Mouse (Mus musculus) left cerebral cortex, adult 2 months (tissue): Measurements from ENCODE around the gene Trp73. TPM values are rescaled to one million over a fixed set of nuclear protein-coding genes. Genes with fewer than 3 reads are reported as not detected.

Experiments
- DNase-seq, 2 experiments: peaks; one replicate each; pipeline ENCODE4 v3.0.0; 2021 to 2022; ENCODE audit warnings: low spot score in 2 of 2, mixed read lengths in 1 of 2; ENCODE audit errors: extremely low spot score in 1 of 2
- H3K27ac ChIP-seq: fragments of 200-600 bp; 2 replicates; pipeline ENCODE4 v1.8.1; 2022
- H3K4me3 ChIP-seq: fragments of 200-600 bp; 2 replicates; pipeline ENCODE4 v1.8.1; 2022
- CTCF ChIP-seq: fragments of 200-600 bp; IDR thresholded peaks from 2 replicates; pipeline ENCODE4 v1.8.1; 2022; ENCODE audit warnings: antibody characterized with exemption, mild to moderate bottlenecking, moderate library complexity
- intact Hi-C: fragments of 180-260 bp; cut with DNase I; formaldehyde crosslinking; loops from one replicate; pipeline ENCODE4 v1.15.1; 2025
- total RNA-seq, 2 experiments: library from RNA; stranded (reverse); gene quantifications; 2 replicates each; pipeline ENCODE4 v1.2.3; 2021

The Trp73 gene
- total RNA-seq, 2 experiments from 2014 or later = 0.41 to 1.1 TPM

GRCm38 (mm10) chr4:154091356-154091755, 48.7 kb downstream of the Trp73 start:
- H3K27ac ChIP-seq = no peak overlapping the region
- H3K4me3 ChIP-seq = no peak overlapping the region
- intact Hi-C loops = no loop called here
- TF ChIP-seq CTCF = no peak
- DNase-seq = no peak

- no peak overlapping the region for H3K27ac ChIP-seq
- intact Hi-C loops = no loop called here
- peak; percentile 11 for TF ChIP-seq CTCF
- H3K4me3 ChIP-seq = no peak overlapping the region
- no peak for DNase-seq
These were observed 50.8 kb downstream of the Trp73 start for GRCm38 (mm10) chr4:154089205-154089604.

GRCm38 (mm10) chr4:154086436-154086835, 53.6 kb downstream of the Trp73 start:
- Histone ChIP-seq H3K27ac (no peak overlapping the region), H3K4me3 (no peak overlapping the region)
- no peak for TF ChIP-seq CTCF
- intact Hi-C loops = no loop called here
- no peak for DNase-seq

GRCm38 (mm10) chr4:154085856-154086255, 54.2 kb downstream of the Trp73 start:
- no peak for DNase-seq
- no peak overlapping the region for H3K27ac ChIP-seq
- H3K4me3 ChIP-seq = no peak overlapping the region
- intact Hi-C loops = no loop called here
- no peak for TF ChIP-seq CTCF

- Histone ChIP-seq H3K27ac (no peak overlapping the region), H3K4me3 (no peak overlapping the region)
- intact Hi-C loops = no loop called here
- TF ChIP-seq CTCF = no peak
- DNase-seq = no peak
These were observed 58.0 kb downstream of the Trp73 start for GRCm38 (mm10) chr4:154081974-154082373.

GRCm38 (mm10) chr4:154081021-154081420, 59.0 kb downstream of the Trp73 start:
- Histone ChIP-seq H3K4me3 (no peak overlapping the region), H3K27ac (no peak overlapping the region)
- no peak for DNase-seq
- intact Hi-C loops = no loop called here
- TF ChIP-seq CTCF = no peak

- intact Hi-C loops = no loop called here
- Histone ChIP-seq H3K27ac (no peak overlapping the region), H3K4me3 (no peak overlapping the region)
- no peak for TF ChIP-seq CTCF
- peak in 1 of 2 experiments; percentile 17 for DNase-seq
These were observed 59.8 kb downstream of the Trp73 start for GRCm38 (mm10) chr4:154080211-154080610.

- Histone ChIP-seq H3K4me3 (no peak overlapping the region), H3K27ac (no peak overlapping the region)
- no peak for TF ChIP-seq CTCF
- DNase-seq = no peak
- intact Hi-C loops = loop anchor here (5.0 kb wide), 1 partner anchor 230 kb away; the partner anchor contains the start of gene Arhgef16
These were observed 68.1 kb downstream of the Trp73 start for GRCm38 (mm10) chr4:154071941-154072340.

GRCm38 (mm10) chr4:154071521-154071920, 68.5 kb downstream of the Trp73 start:
- H3K4me3 ChIP-seq = no peak overlapping the region
- intact Hi-C loops = loop anchor here (5.0 kb wide), 1 partner anchor 231 kb away; the partner anchor contains the start of gene Arhgef16
- no peak for TF ChIP-seq CTCF
- no peak overlapping the region for H3K27ac ChIP-seq
- DNase-seq = no peak

GRCm38 (mm10) chr4:154070896-154071295, 69.1 kb downstream of the Trp73 start:
- intact Hi-C loops = loop anchor here (5.0 kb wide), 1 partner anchor 231 kb away; the partner anchor contains the start of gene Arhgef16
- H3K4me3 ChIP-seq = no peak overlapping the region
- DNase-seq = no peak
- H3K27ac ChIP-seq = no peak overlapping the region
- TF ChIP-seq CTCF = peak; percentile 24

GRCm38 (mm10) chr4:154064827-154065773, 74.9 kb downstream of the Trp73 start:
- Histone ChIP-seq H3K4me3 (no peak overlapping the region), H3K27ac (no peak overlapping the region)
- peak in 1 of 2 experiments; percentile 43 for DNase-seq
- TF ChIP-seq CTCF = peak; percentile 69
- intact Hi-C loops = loop anchor here (1.0 to 2.0 kb wide), 2 partner anchors 40 to 96 kb away; partner anchors contain the start of gene Tprgl

- intact Hi-C loops = no loop called here
- no peak overlapping the region for H3K4me3 ChIP-seq
- H3K27ac ChIP-seq = no peak overlapping the region
These were observed 82.3 kb downstream of the Trp73 start for GRCm38 (mm10) chr4:154057696-154058095.

More at GRCm38 (mm10) chr4:154057696-154058095, 82.3 kb downstream of the Trp73 start:
- DNase-seq = no peak
- no peak for TF ChIP-seq CTCF
